13 mouse cellular contexts compared by ENCODE assay signal in the genomic region with DNA sequence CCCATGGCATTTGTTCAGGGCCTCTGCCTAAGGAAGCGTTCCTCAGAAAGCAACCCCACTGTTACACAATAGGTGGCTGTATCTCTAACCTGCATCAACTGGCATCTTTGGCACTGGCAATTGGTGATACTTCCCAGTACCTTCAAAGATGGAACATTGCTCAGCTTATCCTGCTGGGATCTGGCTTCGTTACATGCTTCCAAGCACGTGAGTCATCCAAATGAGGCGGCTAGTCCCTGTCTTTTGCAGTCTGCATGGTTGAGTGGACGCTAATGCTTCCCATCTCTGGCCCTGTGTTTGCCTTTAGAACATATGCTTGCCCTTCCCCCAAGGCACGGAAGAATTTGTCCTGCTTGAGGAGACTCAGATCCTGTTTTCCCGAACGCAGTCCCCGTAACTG.
DNase-seq lines count a peak whose midpoint lies in the region; TF ChIP-seq lines count a peak whose summit lies in the region.
"Had no signal": no experiment of that assay in that cellular context is flagged by ENCODE, and none has a peak within 500 bp of the region (broad histone marks: within the 10 kb centered on the region; RNA-seq: fewer than 3 reads in every experiment).

No protein-coding gene starts in this region.

- WGBS in cerebellum, adult 2 months = 9% methylated on average over 9 of the region's 9 CpGs

- H3K27me3 ChIP-seq in cerebellum, adult 2 months (ENCODE audit: control insufficient read depth, insufficient read depth, low read length) = no peaks in the 10 kb centered on the region
- H3K27me3 ChIP-seq: heart, embryonic 13.5 days; intestine, embryonic 15.5 days; neural tube, embryonic 13.5 days had no signal

- DNase-seq in left cerebral cortex, postnatal 4 days = peak; percentile 75
- DNase-seq in left cerebral cortex, adult 2 months (ENCODE audit: extremely low spot score in 1 of 2, low spot score in 2 of 2) = no peak
- DNase-seq in cerebellum, adult 2 months = peak; percentile 78 to 95
- DNase-seq in embryo, embryonic 10.5 days (ENCODE audit: low spot score) = peak; percentile 40
- peak; percentile 57 for DNase-seq in mesoderm, embryonic 11.5 days (ENCODE audit: low read depth, low spot score)
- DNase-seq in gastrocnemius, adult 18-20 months (ENCODE audit: low spot score) = no peak
- no peak for DNase-seq in heart, postnatal 10 days
- DNase-seq: lung, postnatal 4 days; right cerebral cortex, postnatal 4 days had no signal

- no peak overlapping the region for H3K27ac ChIP-seq in left cerebral cortex, adult 2 months
- H3K27ac ChIP-seq in cerebellum, adult 2 months (ENCODE audit: insufficient read depth, low read length) = peak overlapping the region; percentile 51; the same call in 1 of the 2 replicates
- H3K27ac ChIP-seq: heart, embryonic 13.5 days; intestine, embryonic 15.5 days; liver, embryonic 14.5 days; neural tube, embryonic 13.5 days had no signal

- H3K4me1 ChIP-seq in cerebellum, adult 2 months (ENCODE audit: control insufficient read depth, insufficient read depth, low read length) = peaks cover 14% of the 10 kb centered on the region
- H3K4me1 ChIP-seq: heart, embryonic 13.5 days had no signal

- 0 out of 2 replicates have a peak, but pooled peaks have one; percentile 18 for TF ChIP-seq POLR2A in cerebellum, adult 2 months (IDR thresholded peaks at IDR 0.05; ENCODE audit: borderline replicate concordance, insufficient read depth, low read length)

- intact Hi-C loops in left cerebral cortex, postnatal 4 days (cut with DNase I) = loop anchor here (10.0 kb wide), 2 partner anchors 186 to 796 kb away; no protein-coding TSS in a partner anchor
- intact Hi-C loops in left cerebral cortex, adult 2 months (cut with DNase I) = loop anchor here (10.0 kb wide), 1 partner anchor 1256 kb away; no protein-coding TSS in a partner anchor
- intact Hi-C loops in heart, postnatal 10 days (cut with DNase I) = no loop called here

- H3K4me3 ChIP-seq in left cerebral cortex, adult 2 months = no peak overlapping the region
- H3K4me3 ChIP-seq in cerebellum, adult 2 months (replicated peaks; ENCODE audit: insufficient read depth, low read depth, low read length) = no peak overlapping the region
- H3K4me3 ChIP-seq: heart, embryonic 13.5 days; intestine, embryonic 15.5 days; neural tube, embryonic 13.5 days had no signal

- no peak for TF ChIP-seq CTCF in left cerebral cortex, adult 2 months (IDR thresholded peaks at IDR 0.05)
- no peak for TF ChIP-seq CTCF in cerebellum, adult 2 months (IDR thresholded peaks at IDR 0.05; ENCODE audit: borderline replicate concordance, insufficient read depth, low read depth, low read length)

Comparison
In these comparisons a context has a peak if more than half of its experiments do, and no peak if none do; other contexts are left out.
1. DNase-seq: peak in left cerebral cortex, postnatal 4 days (single experiment), cerebellum, adult 2 months (2 of 2), embryo, embryonic 10.5 days (single experiment) and mesoderm, embryonic 11.5 days (single experiment); none in left cerebral cortex, adult 2 months (0 of 2), gastrocnemius, adult 18-20 months (single experiment) and heart, postnatal 10 days (0 of 2).